Mouse (Mus musculus): ENCODE results near the gene Fam192a. TPM values are rescaled to one million over a fixed set of nuclear protein-coding genes. Genes with fewer than 3 reads are reported as not detected.

Gene Fam192a
- 10 to 100 TPM; 37.5 to 42.1 TPM for total RNA-seq (2021)
- long read RNA-seq, experiment 1, transcript Fam192a-201 (8 exons, 2,873 nt) = major isoform, 39 of 62 reads
- long read RNA-seq, experiment 1, partial matches to known transcripts = 2 of 62 reads
- long read RNA-seq, experiment 1, other reads (novel, unspliced or antisense) = 21 of 62 reads
- long read RNA-seq, experiment 2, transcript Fam192a-201 (8 exons, 2,873 nt) = major isoform, 30 of 55 reads
- long read RNA-seq, experiment 2, partial matches to known transcripts = 2 of 55 reads
- long read RNA-seq, experiment 2, other reads (novel, unspliced or antisense) = 23 of 55 reads

DNA sequence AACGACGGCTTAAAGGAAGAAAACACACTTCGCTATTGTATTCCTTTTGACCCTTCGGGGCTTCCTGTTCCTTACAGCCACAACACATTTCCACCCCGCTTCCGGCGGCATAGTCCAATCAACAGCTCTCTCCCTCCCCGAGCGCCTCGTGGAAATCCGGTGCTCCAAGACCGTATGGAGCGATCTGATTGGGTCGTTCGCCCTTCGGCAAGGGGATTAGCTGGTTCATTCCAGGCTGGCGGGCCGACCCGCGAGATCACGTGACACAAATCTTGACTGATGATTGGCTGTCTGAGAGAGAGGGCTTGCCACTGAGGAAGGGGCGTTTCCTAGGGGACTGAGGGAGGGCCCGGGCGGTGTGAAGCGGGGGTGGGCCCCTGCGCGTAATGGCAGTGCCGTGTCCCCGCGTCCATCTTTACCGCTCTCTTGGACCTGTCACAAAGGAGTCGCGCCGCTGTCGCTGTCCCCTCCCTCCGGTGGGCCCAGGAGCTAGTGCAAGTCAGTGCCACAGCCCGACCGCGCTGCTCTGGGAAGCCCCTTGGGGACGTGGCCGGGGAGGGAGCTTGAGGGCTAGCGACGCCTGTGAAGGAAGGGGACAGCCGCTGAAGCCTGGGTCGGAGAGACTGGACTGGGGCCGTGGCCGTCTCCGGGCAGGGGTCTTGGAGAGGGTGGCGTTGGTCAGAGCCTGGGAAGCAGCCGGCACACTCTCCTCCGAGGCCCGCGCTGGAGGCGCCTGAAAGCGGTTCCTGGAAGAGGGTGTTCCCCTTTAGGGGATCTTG lies at the start of gene Fam192a, which contains the start of gene Rspry1:
Gene Fam192a (minus strand): TSS at position 391 of the 779 bp plus-strand sequence.
Gene Rspry1 (plus strand): TSS at position 331 of the 779 bp plus-strand sequence.
- DNase-seq (ENCODE audit: low spot score in 2 of 2) = peak; percentile 100

DNA sequence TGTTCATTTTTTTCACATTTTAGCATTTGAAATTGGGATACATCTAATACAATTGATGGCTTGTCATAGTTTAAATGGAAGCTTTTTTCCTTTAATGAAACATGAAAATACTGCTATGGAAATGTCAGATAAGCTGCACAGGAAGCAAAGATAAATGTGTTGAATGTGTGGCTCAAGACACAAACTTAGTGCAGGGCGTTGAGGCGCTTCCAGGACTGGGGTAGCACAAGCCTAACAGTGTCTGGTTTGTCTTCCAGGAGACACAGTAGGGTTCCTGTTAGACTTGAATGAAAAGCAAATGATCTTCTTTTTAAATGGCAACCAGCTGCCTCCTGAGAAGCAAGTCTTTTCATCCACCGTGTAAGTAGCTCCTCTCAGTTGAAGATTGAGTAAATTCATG lies 47.7 kb upstream of the Fam192a start:
- DNase-seq (ENCODE audit: low spot score in 2 of 2) = no peak

DNA sequence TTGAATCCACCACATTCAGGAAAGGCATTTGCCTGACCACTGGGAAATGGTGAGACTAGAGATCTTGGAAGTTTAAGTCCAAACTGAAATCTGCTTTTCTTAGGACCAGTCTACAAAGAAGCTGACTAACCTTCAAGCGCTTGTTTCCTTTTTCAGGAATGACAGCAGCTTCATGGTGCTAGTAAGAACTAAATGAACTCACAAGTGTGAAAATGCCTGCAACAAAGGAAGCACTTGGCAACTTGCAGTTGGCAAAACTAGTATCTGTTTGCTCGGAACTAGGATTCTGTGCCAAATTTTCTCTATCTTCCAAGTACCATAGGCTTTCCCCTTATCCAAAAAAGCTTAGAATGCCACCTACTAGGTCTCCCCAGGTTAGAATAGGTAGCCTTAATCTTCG lies 44.4 kb upstream of the Fam192a start:
- peak in 1 of 2 experiments; percentile 3 for DNase-seq (ENCODE audit: low spot score in 2 of 2)

DNA sequence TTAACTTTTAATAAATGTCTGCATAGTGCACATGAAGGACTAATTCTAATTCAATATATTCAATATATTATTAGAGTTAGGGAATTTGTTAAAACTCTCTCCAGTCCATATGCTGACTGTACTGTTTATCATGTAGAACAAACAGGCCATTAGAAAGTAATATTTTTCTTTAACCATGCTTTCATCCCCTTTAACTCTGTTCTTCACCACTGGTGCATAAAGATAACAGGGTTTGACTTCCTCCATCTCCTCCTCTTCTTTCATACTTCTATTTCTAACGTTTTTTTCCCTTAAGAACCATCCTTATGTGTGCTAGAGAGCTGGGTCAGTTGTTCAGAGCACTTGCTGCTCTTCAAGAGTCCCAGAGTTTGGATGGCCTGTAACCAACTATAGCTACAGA lies 43.4 kb upstream of the Fam192a start:
- no peak for DNase-seq (ENCODE audit: low spot score in 2 of 2)

DNA sequence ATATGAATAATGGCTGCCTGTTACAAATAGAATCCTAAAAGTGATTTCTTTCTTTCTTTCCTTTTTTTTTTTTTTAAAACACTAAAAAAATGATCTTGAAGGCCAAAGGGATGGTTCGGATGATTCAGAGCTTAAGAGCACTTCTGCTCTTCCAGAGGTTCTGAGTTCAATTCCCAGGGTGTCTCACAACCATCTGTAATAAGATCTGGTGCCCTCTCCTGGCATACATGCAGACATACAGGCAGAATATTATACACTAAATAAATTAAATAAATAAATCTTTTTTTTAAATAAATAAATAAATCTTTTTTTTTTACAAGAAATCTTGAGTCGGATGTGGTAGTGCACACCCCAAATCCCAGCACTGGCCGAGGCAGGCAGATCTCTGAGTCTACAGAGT lies 40.1 kb upstream of the Fam192a start:
- DNase-seq (ENCODE audit: low spot score in 2 of 2) = no peak

DNA sequence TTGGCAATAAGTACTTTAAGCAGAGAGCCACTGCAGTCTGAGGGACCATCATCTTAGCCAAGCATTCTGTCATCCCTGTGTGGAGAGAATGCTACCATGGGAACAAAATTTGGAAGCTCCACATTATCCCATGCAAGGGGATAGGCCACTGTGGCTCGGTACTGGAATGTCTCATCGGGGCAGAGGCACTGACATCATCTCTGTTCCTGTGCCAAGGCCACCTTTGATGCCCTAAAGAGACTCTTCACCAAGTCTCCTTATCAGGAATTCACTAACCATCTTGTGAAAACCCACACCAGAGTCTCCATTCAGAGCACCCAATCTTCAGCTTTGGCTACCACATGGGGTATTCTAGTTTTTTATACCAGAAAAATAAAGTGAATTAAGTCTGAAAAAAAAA lies 39.4 kb upstream of the Fam192a start:
- DNase-seq (ENCODE audit: low spot score in 2 of 2) = no peak

DNA sequence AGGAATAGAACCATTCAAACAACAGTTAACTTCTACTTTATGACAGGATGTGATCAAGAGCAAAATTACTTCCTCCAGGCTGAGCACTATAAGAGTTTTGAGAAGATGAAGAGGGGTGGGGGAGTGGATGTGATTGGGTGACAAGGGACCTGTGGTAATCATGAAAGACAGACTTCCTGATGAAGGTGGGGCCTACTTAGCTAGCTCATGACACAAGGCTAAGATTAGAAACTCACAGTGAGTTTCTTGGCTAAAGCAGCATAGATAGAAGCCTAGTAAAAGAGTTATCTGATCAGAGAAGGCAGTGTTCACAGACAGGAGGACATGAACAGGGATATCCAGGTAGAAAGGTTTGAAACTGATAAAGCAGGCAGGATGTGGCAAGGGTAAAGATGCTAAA lies 32.4 kb upstream of the Fam192a start:
- DNase-seq (ENCODE audit: low spot score in 2 of 2) = no peak

DNA sequence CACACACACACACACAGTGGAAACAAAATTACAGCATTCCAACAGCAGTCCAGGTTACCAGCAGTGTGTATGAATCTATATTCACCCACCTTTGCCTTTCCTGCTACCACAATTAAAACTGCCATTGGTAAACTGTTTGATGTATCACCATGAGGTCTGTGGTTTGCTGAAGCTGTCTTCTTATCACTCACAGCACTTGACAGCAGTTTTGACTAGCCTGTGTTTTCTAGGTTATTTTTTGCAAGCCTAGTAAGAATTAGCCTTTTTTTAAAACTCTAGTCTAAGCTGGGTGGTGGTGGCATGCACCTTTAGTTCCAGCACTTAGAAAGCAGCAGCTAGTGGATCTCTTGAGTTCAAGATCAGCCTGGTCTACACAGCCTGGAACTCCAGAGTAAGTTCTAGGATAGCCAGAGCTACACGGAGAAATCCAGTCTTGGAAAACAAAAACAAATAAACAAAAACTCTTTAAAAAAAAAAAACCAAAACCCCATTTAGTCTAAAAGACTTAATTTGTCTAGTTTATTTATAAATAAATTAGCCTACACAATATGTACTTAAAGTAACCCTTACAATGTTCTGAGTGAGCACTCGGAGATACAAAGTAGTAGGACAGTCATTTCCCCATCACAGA lies 31.9 kb upstream of the Fam192a start:
- no peak for DNase-seq (ENCODE audit: low spot score in 2 of 2)

DNA sequence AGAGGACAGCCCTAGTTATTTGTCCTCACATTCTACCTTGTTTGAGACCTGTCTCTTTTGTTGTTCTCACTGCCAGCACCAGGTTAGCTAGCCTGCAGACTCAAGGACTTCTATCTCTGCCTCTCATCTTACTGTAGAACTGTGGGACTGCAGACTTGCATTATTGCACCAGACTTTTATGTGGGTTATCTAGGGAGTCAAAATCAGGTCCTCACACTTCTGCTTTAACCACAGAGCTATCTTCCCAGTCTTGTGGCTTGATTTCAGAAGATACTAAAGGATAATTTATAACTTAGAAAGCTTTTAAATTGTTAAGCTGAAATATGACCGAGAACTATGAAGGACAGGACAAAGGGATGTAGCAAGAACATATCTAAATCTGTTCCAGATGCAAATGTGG lies 23.1 kb upstream of the Fam192a start:
- no peak for DNase-seq (ENCODE audit: low spot score in 2 of 2)

DNA sequence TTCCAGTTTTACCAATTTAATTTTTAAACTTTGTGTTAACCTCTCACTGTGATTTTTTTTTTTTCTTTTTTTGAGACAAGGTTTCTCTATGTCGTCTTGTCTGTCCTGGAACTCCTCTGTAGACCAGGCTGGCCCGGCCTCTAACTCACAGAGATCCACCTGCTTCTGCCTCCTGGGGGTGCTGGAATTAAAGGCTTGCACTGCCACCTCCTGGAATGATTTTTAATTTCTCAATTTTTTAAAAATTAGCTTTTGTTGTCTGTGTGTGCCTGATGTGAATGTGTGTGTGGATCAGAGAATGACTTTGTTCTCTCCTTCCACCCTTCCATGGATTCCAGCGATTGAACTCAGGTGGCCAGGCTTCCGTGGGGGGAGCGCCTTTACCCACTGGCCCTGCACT lies 5.3 kb upstream of the Fam192a start:
- DNase-seq (ENCODE audit: low spot score in 2 of 2) = no peak

DNA sequence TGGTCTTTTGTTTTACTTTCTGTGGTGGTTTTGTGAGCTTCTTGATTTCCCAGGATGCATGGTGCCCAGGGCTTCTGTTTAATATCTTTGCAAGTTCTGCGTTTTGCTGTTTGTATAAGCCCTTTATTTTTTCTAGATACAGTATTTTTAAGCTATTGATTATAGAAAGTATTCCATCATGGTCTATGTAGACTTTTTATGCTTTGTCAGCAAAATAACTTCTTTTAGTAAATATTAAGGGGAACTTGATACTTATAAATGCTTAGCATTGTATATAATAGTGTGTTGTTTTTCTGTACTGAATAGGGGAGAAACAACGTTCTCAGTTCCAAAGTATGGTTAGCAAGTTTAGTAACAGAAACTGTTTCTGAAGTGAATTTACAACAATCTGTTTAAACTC lies 2.2 kb upstream of the Fam192a start:
- DNase-seq (ENCODE audit: low spot score in 2 of 2) = no peak

DNA sequence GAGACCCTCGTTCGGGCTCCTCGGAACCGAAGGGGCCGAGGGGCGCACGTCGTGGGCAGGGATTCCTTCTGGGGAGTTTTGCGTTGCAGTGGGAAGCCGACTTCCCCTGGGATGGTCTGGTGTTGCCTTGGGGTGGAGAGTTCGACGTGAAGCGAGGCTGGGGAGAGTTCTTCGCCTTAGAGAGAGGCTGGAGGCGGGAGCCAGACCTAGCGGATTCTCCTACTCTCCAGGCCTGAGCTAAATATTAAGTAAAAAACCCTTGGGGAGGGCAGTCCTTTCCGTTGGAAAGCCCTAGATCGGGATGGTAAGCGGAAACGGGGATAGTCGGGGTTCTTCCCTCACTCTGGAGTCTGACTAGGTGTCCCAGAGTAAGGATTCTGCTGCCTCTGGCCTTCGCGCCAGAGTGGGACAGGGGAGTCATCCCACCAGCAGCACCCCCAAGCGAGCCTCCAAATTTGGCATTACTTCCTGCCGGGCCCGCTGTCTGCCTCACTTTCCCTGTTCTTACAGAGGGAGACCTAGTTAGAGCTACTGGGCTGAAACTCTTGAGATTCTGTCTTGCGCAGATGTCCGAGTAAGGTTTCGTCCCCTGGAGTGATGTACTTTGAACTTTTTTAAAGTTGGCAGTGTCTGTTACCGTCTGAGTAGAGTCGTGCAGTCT lies 804 bp upstream of the Fam192a start:
- DNase-seq (ENCODE audit: low spot score in 2 of 2) = peak in 1 of 2 experiments; percentile 12

DNA sequence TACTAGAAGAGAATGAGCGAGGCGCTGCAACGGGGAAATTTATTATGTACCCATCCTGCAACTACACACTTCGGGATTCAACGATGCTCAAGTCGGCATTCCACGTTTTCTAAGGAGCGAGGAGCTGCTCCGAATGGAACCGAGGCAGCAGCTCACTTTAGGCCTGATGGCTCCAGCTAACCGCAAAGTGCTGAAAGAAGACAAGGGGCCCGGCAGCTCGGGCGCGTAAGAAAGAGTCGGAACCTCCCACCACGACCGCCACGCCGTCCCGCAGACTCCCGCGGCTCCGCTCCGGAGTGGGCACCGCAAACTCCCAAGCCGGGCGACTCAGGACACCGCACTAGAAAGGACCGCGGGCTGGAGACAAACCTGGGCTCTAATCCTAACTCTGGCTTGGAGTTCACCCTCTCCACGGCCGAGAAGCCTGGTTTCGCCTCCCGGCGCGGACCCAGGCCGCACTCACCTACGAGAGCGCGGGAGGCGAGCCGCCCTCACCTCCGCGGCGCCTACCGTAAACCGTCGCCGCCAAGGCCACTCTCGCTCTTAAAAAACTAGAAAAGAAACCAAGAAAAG lies 677 bp downstream of the Fam192a start:
- DNase-seq (ENCODE audit: low spot score in 2 of 2) = peak; percentile 22 to 42

DNA sequence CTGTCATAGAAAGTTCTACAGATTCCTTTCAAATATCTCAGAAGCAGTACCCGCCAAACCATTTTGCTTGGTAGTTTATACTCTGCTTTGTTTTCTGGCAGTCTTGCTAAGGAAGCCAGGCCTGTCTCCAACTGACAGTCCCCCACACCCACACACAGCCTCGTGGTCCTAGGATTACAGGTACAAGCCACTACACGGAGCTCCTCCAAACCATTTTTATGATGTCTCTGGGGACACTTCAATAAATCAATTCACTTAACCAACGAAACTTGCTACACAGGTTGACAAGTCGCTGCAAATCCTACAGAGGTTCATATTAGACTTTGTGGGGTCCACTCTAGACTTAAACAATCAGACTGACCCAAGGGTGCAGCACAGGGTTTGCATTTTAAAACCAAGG lies 1.3 kb downstream of the Fam192a start:
- no peak for DNase-seq (ENCODE audit: low spot score in 2 of 2)

DNA sequence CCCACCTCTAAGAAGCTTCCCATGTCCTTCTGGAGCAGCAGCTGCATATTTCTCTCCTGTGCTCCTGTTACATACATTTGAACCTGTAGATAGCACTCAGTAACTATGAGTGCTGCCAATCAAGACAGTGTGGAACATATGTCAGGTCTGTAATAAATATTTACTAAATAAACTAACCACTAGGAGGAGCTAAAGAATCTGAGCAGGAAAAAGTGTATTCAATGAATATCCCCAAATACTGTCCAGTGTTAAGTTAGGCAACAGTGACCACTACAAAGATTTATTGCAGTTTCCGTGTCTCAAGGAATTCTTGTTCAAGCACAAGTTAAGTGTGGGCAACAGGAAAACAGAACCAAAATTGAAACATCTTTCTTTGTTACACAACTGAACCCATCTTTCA lies 7.6 kb downstream of the Fam192a start:
- DNase-seq (ENCODE audit: low spot score in 2 of 2) = no peak

DNA sequence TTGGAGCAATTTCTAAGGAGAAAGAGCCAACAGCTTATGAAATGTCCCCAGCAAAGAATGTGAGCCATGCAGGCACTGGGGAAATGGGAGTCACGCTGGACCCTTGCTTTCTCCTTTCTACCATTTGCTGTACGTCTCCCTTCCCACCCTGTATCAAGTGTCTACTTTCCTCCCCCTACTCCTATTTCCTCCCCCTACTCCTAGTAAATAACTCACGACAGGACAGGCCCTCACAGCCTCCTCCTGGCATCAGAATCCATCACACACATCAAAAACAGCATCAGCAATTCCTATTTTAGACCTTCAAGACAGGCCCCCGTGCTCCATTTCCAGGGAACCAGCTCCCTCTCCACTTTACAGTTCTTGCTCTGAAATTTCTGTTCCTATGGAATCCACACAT lies 10.1 kb downstream of the Fam192a start:
- DNase-seq (ENCODE audit: low spot score in 2 of 2) = no peak

DNA sequence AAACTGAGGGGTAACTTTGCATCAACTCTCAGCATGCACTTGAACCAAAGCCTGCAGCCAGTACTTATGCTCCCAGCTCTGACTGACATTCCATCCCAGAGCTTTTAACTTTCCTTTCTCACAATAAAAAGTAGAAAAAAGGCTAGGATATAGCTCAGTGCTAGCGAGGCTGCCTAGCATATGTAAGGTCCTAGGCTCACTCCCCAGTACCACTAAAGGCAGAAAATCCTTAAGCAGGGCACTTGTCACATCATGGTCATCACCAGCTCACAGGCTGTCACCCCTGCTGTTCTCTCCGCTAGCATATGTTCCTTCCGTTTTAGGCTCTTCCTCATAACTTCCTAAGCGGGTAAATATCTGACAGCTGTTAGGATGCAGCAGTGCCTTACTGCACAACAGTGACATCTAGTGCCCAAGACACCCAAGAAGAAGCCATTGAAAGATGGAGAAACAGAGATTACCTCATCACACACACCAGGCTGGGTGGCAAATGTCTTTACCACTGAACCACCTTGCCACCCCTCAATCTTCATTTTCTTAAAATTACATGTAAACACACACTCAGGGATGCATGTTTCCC lies 17.5 kb downstream of the Fam192a start:
- peak; percentile 52 to 55 for DNase-seq (ENCODE audit: low spot score in 2 of 2)

DNA sequence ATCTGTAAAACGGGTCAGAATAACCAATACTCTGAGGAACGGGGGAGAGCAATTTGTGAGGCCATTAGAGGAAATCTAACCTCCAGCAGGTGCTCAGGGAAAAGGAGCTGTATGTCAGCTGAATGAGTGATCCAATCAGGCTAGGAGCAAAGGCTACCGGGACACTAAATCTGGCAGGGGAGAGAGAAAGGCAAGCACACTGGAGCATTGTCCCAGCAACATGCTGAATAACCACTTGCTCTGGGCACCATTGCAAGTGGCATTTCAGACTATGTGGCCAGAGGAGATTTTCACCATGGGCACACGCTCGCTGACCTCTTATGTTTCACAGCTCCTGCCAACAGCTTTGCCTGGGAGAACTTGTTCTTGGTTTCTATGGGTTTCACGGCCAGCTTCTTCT lies 19.2 kb downstream of the Fam192a start:
- no peak for DNase-seq (ENCODE audit: low spot score in 2 of 2)

DNA sequence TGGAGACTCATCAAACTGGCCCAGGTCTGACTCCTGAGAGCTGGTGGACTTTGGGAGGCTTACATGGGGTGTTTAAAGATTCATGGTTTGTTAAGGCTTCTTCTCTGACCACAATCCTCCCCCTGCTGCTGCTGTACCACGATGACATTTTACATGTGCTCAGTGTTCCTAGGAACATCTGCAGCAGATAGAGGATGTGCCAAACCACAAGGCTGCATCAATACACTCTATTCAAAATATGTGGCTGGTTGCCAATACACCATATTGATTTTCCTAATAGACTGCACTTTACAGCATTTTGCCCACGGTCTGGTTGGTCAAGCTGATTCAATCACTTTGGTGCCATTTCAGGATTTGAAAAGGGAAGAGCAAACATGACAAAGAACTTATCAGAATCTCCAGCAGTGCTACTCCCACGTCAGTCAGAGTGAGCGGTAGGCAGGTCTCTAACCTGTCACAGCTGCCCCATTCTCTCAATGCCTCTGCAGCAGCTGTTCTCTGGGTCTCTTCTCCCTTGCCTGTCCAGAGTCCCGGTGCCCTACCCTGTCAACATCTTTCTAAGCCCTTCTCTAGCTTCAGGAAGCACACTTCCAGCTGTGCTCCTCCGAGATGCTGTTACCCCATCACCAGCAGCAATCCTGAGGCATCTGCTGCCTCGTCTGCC lies 19.8 kb downstream of the Fam192a start:
- no peak for DNase-seq (ENCODE audit: low spot score in 2 of 2)

DNA sequence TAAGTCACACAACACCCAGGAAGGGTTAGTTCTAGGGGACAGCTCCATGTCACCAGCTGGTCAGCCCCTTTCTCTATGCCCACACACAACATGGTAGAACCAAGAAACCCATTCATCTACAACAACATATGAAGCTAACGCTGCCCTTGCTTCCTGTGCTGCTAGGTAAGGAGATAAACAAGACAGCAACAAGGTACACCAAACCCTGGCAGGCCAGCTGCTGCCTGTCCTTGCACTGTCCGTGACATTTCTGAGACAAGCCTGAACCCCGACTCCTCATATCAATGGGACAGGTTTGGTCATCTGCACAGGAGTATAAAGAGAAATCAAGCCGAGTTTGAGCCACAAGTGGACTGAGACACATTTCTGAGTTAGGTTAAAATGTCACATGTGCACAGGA lies 26.6 kb downstream of the Fam192a start:
- DNase-seq (ENCODE audit: low spot score in 2 of 2) = no peak
